Mouse (Mus musculus) liver, adult 2 months (tissue): ENCODE data around the gene Gm21860.
"Not testable (repeated sequence)": the region's sequence is repeated elsewhere in the genome, so short reads cannot be mapped to it uniquely, and the experiment has no call there.

Source experiments
- CTCF ChIP-seq: fragments of 200-500 bp; IDR thresholded peaks from 2 replicates; pipeline ENCODE4 v1.5.1; 2011; ENCODE audit warnings: low read depth, low read length, control low read depth
- POLR2A ChIP-seq: fragments of 200-500 bp; IDR thresholded peaks from 2 replicates; pipeline ENCODE4 v1.6.1; 2011; ENCODE audit warnings: low read length, control low read depth; ENCODE audit not compliant: insufficient read depth; ENCODE audit errors: extremely low read depth

DNA sequence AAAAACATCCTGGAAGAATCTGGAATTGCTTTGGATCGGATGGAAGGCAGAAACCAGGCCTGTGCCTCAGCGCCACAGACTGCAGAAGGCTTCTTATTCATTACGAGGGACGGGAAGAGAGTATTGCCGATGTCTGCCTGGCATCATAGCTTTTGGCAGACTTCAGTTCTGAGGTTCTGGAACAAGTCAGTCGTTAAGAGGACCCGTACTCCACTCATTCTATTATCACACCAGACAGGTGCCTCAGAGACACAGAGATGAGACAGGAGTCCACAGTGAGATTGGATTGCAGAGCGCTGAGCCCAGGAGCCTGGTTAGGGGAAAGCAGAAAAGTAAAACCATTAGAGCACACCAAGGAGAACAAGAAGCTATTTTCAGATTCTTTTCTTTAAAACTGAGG is at the start of gene Gm21860:
- not testable (repeated sequence) for TF ChIP-seq POLR2A, CTCF
